Mouse (Mus musculus): Measurements from ENCODE around the gene Cfap65. TPM values are rescaled to one million over a fixed set of nuclear protein-coding genes. Genes with fewer than 3 reads are reported as not detected.

Cfap65 gene
- polyA plus RNA-seq (2012; ENCODE audit: low replicate concordance), result not detected in 2 replicates

GRCm38 (mm10) chr1:74935402-74935801, at the start of gene Cfap65:
Gene Cfap65 (minus strand): TSS chr1:74935599.

GRCm38 (mm10) chr1:74951556-74952210, 16.3 kb upstream of the Cfap65 start, which contains the start of gene Ihh:
Gene Ihh (minus strand): TSS chr1:74951672.

GRCm38 (mm10) chr1:74893134-74893855, 42.1 kb downstream of the Cfap65 start, which contains the start of gene Cryba2:
Gene Cryba2 (minus strand): TSS chr1:74893143.

GRCm38 (mm10) chr1:74885369-74886042, 49.9 kb downstream of the Cfap65 start, which contains the start of gene Fev:
Gene Fev (minus strand): TSS chr1:74885419.

GRCm38 (mm10) chr1:74854306-74855056, 80.9 kb downstream of the Cfap65 start, which contains the start of gene Cdk5r2:
Gene Cdk5r2 (plus strand): TSS chr1:74854934.

Other genes starting within 250 kb of the Cfap65 start
- 13.6 and 32.4 TPM in 2 replicates for gene Cyp27a1, start 222.0 kb downstream of the Cfap65 start, polyA plus RNA-seq (2012; ENCODE audit: low replicate concordance)
- gene Prkag3, start 186.4 kb downstream of the Cfap65 start, polyA plus RNA-seq (2012; ENCODE audit: low replicate concordance), result not detected in 2 replicates
- gene Wnt6, start 163.7 kb downstream of the Cfap65 start, polyA plus RNA-seq (2012; ENCODE audit: low replicate concordance), result 0.53 and 1.2 TPM in 2 replicates
- gene Wnt10a, start 144.1 kb downstream of the Cfap65 start, polyA plus RNA-seq (2012; ENCODE audit: low replicate concordance), result 10.1 and 14.9 TPM in 2 replicates
- 0.25 TPM in 1 of 2 replicates, not detected in the other for gene Cdk5r2, start 80.7 kb downstream of the Cfap65 start, polyA plus RNA-seq (2012; ENCODE audit: low replicate concordance)
- not detected in 2 replicates for gene Fev, start 50.2 kb downstream of the Cfap65 start, polyA plus RNA-seq (2012; ENCODE audit: low replicate concordance)
- not detected in 2 replicates for gene Cryba2, start 42.5 kb downstream of the Cfap65 start, polyA plus RNA-seq (2012; ENCODE audit: low replicate concordance)
- gene Ihh, start 16.1 kb upstream of the Cfap65 start, polyA plus RNA-seq (2012; ENCODE audit: low replicate concordance), result 0.16 and 0.45 TPM in 2 replicates
- gene Nhej1, start 189.6 kb upstream of the Cfap65 start, polyA plus RNA-seq (2012; ENCODE audit: low replicate concordance), result 0.49 and 0.71 TPM in 2 replicates
- gene Slc23a3, start 198.3 kb upstream of the Cfap65 start, polyA plus RNA-seq (2012; ENCODE audit: low replicate concordance), result 0.15 TPM in 1 of 2 replicates, not detected in the other
- gene Cnppd1, start 207.1 kb upstream of the Cfap65 start, polyA plus RNA-seq (2012; ENCODE audit: low replicate concordance), result 63.0 and 65.5 TPM in 2 replicates
- 81.2 and 167 TPM in 2 replicates for gene Retreg2, start 207.2 kb upstream of the Cfap65 start, polyA plus RNA-seq (2012; ENCODE audit: low replicate concordance)
- gene Zfand2b, start 233.0 kb upstream of the Cfap65 start, polyA plus RNA-seq (2012; ENCODE audit: low replicate concordance), result 18.0 and 31.8 TPM in 2 replicates
- gene Abcb6, start 244.8 kb upstream of the Cfap65 start, polyA plus RNA-seq (2012; ENCODE audit: low replicate concordance), result 0.13 and 7.2 TPM in 2 replicates